Mouse (Mus musculus) liver, postnatal 0 days (tissue): ENCODE measurements at regions not wholly inside any gene's neighbourhood (a gene's known extent, or its start where the extent isn't known, plus 50 kb on each side); places are given as distances from the start of the nearest gene placed in this dataset.

Experiments used
- ATAC-seq: fragments of 200-750 bp; cut with Nextera tagmentation; 2 replicates; pipeline ENCODE4 v1.8.0; 2017; ENCODE audit warnings: mild to moderate bottlenecking, moderate library complexity
- DNase-seq: peaks from one replicate; pipeline ENCODE4 v3.0.0-alpha.2; 2016
- H3K27ac ChIP-seq: fragments of 300-500 bp; sonication (generic); 2 replicates; pipeline ENCODE4 v1.5.1; 2014; ENCODE audit warnings: antibody characterized with exemption, moderate library complexity, mild to moderate bottlenecking, low read depth
- H3K27me3 ChIP-seq: fragments of 300-500 bp; sonication (generic); 2 replicates; pipeline ENCODE4 v1.6.1; 2014; ENCODE audit warnings: low read length, control low read depth, mixed read lengths; ENCODE audit not compliant: insufficient read depth
- H3K36me3 ChIP-seq: fragments of 300-500 bp; sonication (generic); replicated peaks from 2 replicates; pipeline ENCODE4 v1.6.1; 2014; ENCODE audit warnings: mild to moderate bottlenecking, control low read depth, low read length, moderate library complexity, mixed read lengths; ENCODE audit not compliant: insufficient read depth
- H3K4me1 ChIP-seq: fragments of 300-500 bp; sonication (generic); 2 replicates; pipeline ENCODE4 v1.6.1; 2014; ENCODE audit warnings: antibody characterized with exemption, mild to moderate bottlenecking, control low read depth; ENCODE audit not compliant: insufficient read depth
- H3K4me2 ChIP-seq: fragments of 300-500 bp; sonication (generic); 2 replicates; pipeline ENCODE4 v1.6.1; 2014; ENCODE audit warnings: low read depth, mild to moderate bottlenecking, low read length, moderate library complexity, mixed read lengths
- H3K4me3 ChIP-seq: fragments of 300-500 bp; sonication (generic); 2 replicates; pipeline ENCODE4 v1.5.1; 2014; ENCODE audit warnings: low read depth, low read length
- H3K9ac ChIP-seq: fragments of 300-500 bp; sonication (generic); replicated peaks from 2 replicates; pipeline ENCODE4 v1.6.1; 2014; ENCODE audit warnings: mild to moderate bottlenecking, moderate library complexity
- H3K9me3 ChIP-seq: fragments of 300-500 bp; sonication (generic); 2 replicates; pipeline ENCODE4 v1.6.1; 2016; ENCODE audit warnings: mild to moderate bottlenecking, control low read depth, low read length, mixed read lengths
- CTCF ChIP-seq: sonication (generic); IDR thresholded peaks from 2 replicates; pipeline ENCODE4 v1.5.1; 2016; ENCODE audit warnings: antibody characterized with exemption, low read depth
- EP300 ChIP-seq: IDR thresholded peaks from 2 replicates; pipeline ENCODE4 v1.6.1; 2016; ENCODE audit warnings: antibody characterized with exemption, low read depth, mild to moderate bottlenecking
- WGBS: fragments of 180-500 bp; shearing (Covaris S2); extraction: QIAGEN DNeasy Blood & Tissue Kit; methylation state at CpG from one replicate; pipeline ENCODE4 v1.1.7; 2014; ENCODE audit not compliant: insufficient replicate concordance; 5-methylcytosine and 5-hydroxymethylcytosine counted together

DNA sequence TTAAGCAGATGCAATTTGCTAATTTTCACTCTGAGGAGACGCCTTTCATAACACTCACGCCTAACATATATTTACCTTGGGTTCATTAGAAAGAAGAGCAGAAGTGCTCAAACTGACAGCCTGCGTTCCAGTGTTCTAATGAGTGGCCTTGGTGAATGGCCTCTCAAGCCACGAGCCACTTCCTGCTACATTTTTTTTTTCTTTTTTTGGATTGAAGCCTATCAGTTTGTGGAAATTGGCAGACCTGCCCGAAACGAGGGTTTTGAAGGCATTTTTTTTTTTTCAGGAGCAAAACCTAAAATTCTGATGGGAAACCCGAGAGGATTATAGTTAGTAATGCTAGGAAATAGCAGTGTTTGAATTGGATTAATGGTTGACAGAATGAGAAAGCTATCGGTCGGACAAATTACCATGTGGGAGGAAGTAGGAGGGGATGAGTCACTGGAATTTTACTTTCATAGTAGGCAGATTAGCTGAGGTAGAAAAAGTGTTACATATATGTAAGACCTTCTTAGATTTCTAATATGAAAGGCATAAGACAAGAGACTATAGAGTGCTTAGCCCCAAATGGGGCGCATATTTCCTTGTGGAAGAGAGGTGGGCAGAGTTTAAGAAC is 113.7 kb upstream of the Cwc22 start:
- H3K9ac ChIP-seq = no peak overlapping the region
- H3K4me2 ChIP-seq = peak overlapping the region; percentile 54
- H3K27ac ChIP-seq = no peak overlapping the region
- H3K9me3 ChIP-seq = no peaks in the 10 kb centered on the region
- no peak for DNase-seq
- H3K4me3 ChIP-seq = peak overlapping the region; percentile 20; the same call in 1 of the 2 replicates
- no peak for ATAC-seq
- WGBS = 17% methylated on average over 10 of the region's 10 CpGs
- no peaks in the 10 kb centered on the region for H3K27me3 ChIP-seq
- no peaks in the 10 kb centered on the region for H3K36me3 ChIP-seq
- no peak for TF ChIP-seq EP300
- no peak for TF ChIP-seq CTCF
- H3K4me1 ChIP-seq = 0 out of 2 replicates have a peak, but pooled peaks cover 6% of the 10 kb centered on the region

DNA sequence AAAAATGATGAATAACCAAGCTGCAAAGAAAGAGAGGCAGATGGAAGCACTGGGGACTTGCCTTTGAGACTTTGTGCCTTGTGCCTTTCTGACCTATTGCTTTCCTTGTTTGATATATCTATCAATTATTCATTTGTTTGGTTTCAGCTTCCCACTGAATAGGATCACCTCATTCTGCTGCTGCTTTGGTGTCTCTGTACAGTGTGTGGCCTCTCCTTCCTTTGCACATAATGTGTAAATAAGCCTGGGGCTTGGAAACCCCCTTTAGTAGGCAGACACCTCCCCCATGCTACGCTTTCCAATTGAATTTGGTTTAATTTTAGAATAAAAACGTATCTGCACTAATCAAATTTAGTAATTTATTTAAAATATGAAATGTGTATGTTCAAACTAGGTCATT is 112.8 kb upstream of the Cwc22 start:
- H3K27ac ChIP-seq = no peak overlapping the region
- H3K36me3 ChIP-seq = no peaks in the 10 kb centered on the region
- H3K4me2 ChIP-seq = no peak overlapping the region
- WGBS = 64% methylated on average over 2 of the region's 2 CpGs
- no peak overlapping the region for H3K9ac ChIP-seq
- DNase-seq (no peak), ATAC-seq (no peak)
- H3K4me1 ChIP-seq = 0 out of 2 replicates have a peak, but pooled peaks cover 6% of the 10 kb centered on the region
- no peak overlapping the region for H3K4me3 ChIP-seq
- TF ChIP-seq CTCF = no peak
- TF ChIP-seq EP300 = no peak
- H3K27me3 ChIP-seq = no peaks in the 10 kb centered on the region
- H3K9me3 ChIP-seq = no peaks in the 10 kb centered on the region

DNA sequence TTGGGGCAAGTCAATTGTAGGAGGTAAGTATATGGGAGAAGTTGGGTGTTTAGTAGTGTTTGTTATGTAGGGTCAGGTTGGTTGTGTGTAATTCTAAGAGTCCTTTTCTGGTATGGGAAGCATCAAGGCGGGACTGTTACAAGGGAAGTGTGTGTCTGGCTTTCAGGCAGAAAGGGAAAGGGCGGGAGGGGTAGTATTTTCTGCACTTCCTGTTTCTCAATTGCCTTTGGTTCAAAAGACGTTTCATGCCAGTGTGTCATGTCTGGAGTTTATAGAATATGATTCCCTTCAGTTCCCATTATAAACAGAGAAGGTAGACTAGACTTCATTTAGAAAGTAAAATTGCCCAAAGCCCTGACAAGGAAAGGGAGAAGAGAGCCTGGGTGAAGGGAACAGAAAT is 107.7 kb upstream of the Cwc22 start:
- no peak for TF ChIP-seq EP300
- no peak for TF ChIP-seq CTCF
- Histone ChIP-seq H3K4me1 (peaks cover 1% of the 10 kb centered on the region; the same call in 1 of the 2 replicates), H3K4me3 (no peak overlapping the region), H3K27ac (no peak overlapping the region), H3K9me3 (no peaks in the 10 kb centered on the region), H3K4me2 (no peak overlapping the region), H3K27me3 (no peaks in the 10 kb centered on the region), H3K9ac (no peak overlapping the region), H3K36me3 (no peaks in the 10 kb centered on the region)
- DNase-seq = no peak
- WGBS = 26% methylated on average over 3 of the region's 3 CpGs
- ATAC-seq = no peak

DNA sequence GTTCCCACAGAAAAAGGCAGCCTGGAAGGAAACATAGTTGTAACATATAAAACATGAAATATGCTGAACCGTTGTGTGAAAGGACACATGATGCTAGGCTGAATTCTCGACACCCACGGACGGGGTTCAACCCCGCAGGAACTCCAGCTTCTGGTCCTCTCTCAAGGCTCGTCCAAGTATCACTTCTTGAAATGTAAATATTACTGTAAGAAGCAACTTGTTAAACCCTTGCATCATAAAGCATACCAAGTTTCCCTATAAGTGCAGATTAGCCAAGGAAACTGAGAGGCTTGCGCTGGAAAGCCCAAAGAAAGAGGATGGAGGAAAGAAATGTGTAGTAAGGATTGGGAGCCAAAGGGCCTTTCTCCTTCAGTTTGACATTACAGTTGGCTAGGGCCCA is 104.4 kb upstream of the Cwc22 start:
- Histone ChIP-seq H3K4me2 (no peak overlapping the region), H3K9ac (no peak overlapping the region), H3K36me3 (no peaks in the 10 kb centered on the region), H3K9me3 (no peaks in the 10 kb centered on the region), H3K27ac (no peak overlapping the region), H3K27me3 (no peaks in the 10 kb centered on the region), H3K4me3 (no peak overlapping the region), H3K4me1 (peaks cover 3% of the 10 kb centered on the region; the same call in 1 of the 2 replicates)
- ATAC-seq (no peak), DNase-seq (no peak)
- TF ChIP-seq EP300 (no peak), CTCF (no peak)
- WGBS = 80% methylated on average over 7 of the region's 7 CpGs

DNA sequence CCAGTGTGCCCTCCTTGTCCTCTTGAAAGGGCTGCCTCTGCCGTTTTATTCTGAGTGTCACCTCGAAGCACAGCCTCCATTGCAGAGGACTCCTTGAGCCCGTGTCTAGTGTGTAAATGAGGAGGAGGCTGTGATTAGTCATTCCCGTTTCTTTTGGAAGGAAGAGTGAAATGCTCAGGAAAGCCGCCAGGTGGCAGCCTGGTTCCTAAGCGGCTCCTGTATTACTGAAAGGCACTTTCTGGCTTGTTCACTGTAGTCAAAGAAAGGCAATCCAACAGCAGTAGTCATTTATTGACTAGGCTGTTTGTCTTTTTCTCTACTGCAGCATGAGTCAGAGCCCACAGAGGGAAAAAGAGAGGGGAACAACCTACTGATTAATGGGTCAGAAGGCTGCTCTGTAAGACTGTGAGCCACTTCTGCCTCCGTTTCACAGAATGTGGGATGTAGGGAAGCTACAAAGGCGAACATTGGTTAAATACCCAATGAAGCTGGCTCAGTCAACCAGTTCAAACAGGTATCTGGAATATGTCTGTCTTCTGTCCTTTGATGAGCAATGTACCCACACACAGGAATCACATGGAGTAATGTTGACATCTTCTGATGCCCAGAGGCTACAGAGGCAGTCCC is 103.2 kb upstream of the Cwc22 start:
- H3K9me3 ChIP-seq = no peaks in the 10 kb centered on the region
- no peak overlapping the region for H3K4me3 ChIP-seq
- no peak overlapping the region for H3K9ac ChIP-seq
- H3K4me1 ChIP-seq = peaks cover 3% of the 10 kb centered on the region; the same call in 1 of the 2 replicates
- peak; percentile 78 for DNase-seq
- ATAC-seq = peak; percentile 98
- H3K27ac ChIP-seq = no peak overlapping the region
- no peaks in the 10 kb centered on the region for H3K36me3 ChIP-seq
- 13% methylated on average over 8 of the region's 8 CpGs for WGBS
- H3K27me3 ChIP-seq = no peaks in the 10 kb centered on the region
- peak overlapping the region; percentile 47 for H3K4me2 ChIP-seq
- TF ChIP-seq EP300 (no peak; the same call in 1 of the 2 replicates), CTCF (peak; percentile 79)

DNA sequence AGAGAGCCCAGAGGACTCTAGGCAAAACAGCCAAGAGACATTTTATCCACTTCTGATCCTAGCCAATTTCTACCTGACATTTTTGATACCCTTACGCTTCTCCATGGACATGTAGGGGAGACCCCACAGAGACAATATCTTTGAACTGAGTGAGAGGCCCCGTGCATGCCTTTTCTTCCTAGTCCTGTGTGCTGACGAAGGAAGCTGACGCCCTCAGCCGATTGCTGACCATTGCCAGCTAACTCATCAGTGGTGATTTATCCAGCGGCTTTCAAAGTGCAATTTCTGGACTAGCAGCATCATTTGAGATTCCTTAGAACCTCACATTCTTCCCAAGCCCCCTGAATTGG is 102.5 kb upstream of the Cwc22 start:
- TF ChIP-seq EP300 (no peak), CTCF (no peak)
- Histone ChIP-seq H3K4me1 (peaks cover 3% of the 10 kb centered on the region; the same call in 1 of the 2 replicates), H3K4me2 (peak overlapping the region; percentile 47), H3K36me3 (no peaks in the 10 kb centered on the region), H3K4me3 (no peak overlapping the region), H3K9me3 (no peaks in the 10 kb centered on the region), H3K27me3 (no peaks in the 10 kb centered on the region), H3K27ac (no peak overlapping the region), H3K9ac (no peak overlapping the region)
- DNase-seq (no peak), ATAC-seq (no peak)
- WGBS = 59% methylated on average over 6 of the region's 6 CpGs
